Mouse (Mus musculus) limb, embryonic 15.5 days (tissue): Measurements from ENCODE around the gene Lnpep. TPM values are rescaled to one million over a fixed set of nuclear protein-coding genes. Genes with fewer than 3 reads are reported as not detected.
"Not testable (repeated sequence)": the region's sequence is repeated elsewhere in the genome, so short reads cannot be mapped to it uniquely, and the experiment has no call there.

Experiments
- ATAC-seq: fragments of 200-750 bp; cut with Nextera tagmentation; 2 replicates; pipeline ENCODE4 v1.8.0; 2017; ENCODE audit warnings: low read depth, moderate TSS enrichment; ENCODE audit not compliant: insufficient number of reproducible peaks, low FRiP score, low TSS enrichment
- H3K27ac ChIP-seq: fragments of 300-500 bp; sonication (generic); 2 replicates; pipeline ENCODE4 v1.5.1; 2015; ENCODE audit warnings: moderate library complexity, mild to moderate bottlenecking, inconsistent platforms
- H3K27me3 ChIP-seq: fragments of 300-500 bp; sonication (generic); 2 replicates; pipeline ENCODE4 v1.6.1; 2015; ENCODE audit warnings: inconsistent platforms
- H3K36me3 ChIP-seq: fragments of 300-500 bp; sonication (generic); 2 replicates; pipeline ENCODE4 v1.6.1; 2015; ENCODE audit warnings: inconsistent platforms
- H3K4me1 ChIP-seq: fragments of 300-500 bp; sonication (generic); 2 replicates; pipeline ENCODE4 v1.6.1; 2015; ENCODE audit warnings: inconsistent platforms
- H3K4me2 ChIP-seq: fragments of 300-500 bp; sonication (generic); 2 replicates; pipeline ENCODE4 v1.6.1; 2015; ENCODE audit warnings: mild to moderate bottlenecking, inconsistent platforms
- H3K4me3 ChIP-seq: fragments of 300-500 bp; sonication (generic); 2 replicates; pipeline ENCODE4 v1.5.1; 2015; ENCODE audit warnings: mild to moderate bottlenecking, inconsistent platforms
- H3K9ac ChIP-seq: fragments of 300-500 bp; sonication (generic); 2 replicates; pipeline ENCODE4 v1.6.1; 2015; ENCODE audit warnings: inconsistent platforms
- H3K9me3 ChIP-seq: fragments of 300-500 bp; sonication (generic); 2 replicates; pipeline ENCODE4 v1.6.1; 2016; ENCODE audit warnings: inconsistent platforms
- WGBS: fragments of 180-500 bp; shearing (Covaris S2); methylation state at CpG from one replicate; pipeline ENCODE4 v1.1.7; 2015; 5-methylcytosine and 5-hydroxymethylcytosine counted together
- polyA plus RNA-seq: library from polyadenylated mRNA; unstranded; fragments of >200 nt; fragmentation: Nextera tagmentation; extraction: Ambion mirVana; gene quantifications from 2 replicates; pipeline ENCODE4 v1.2.1, GENCODE M21; 2015

The Lnpep gene
- 9.7 and 10.8 TPM in 2 replicates for polyA plus RNA-seq

- peak; percentile 91 for ATAC-seq
- Histone ChIP-seq H3K27ac (peak within 1 kb of the TSS; percentile 100), H3K4me2 (peak within 1 kb of the TSS; percentile 53), H3K27me3 (no peaks in the 10 kb centered on the region), H3K9ac (peak within 1 kb of the TSS; percentile 94), H3K36me3 (no peaks in the 10 kb centered on the region), H3K4me1 (peaks cover 11% of the 10 kb centered on the region), H3K9me3 (no peaks in the 10 kb centered on the region), H3K4me3 (peak within 1 kb of the TSS; percentile 96)
- under 1% methylated on average over 37 of the region's 44 CpGs for WGBS
Observed at GRCm38 (mm10) chr17:17624957-17625586, at the start of gene Lnpep. TSS of gene Lnpep (minus strand) at chr17:17625050.

- Histone ChIP-seq H3K36me3 (no peaks in the 10 kb centered on the region), H3K9me3 (no peaks in the 10 kb centered on the region), H3K4me3 (no peak overlapping the region), H3K27ac (no peak overlapping the region), H3K27me3 (no peaks in the 10 kb centered on the region), H3K9ac (no peak overlapping the region), H3K4me1 (no peaks in the 10 kb centered on the region), H3K4me2 (no peak overlapping the region)
- ATAC-seq, result no peak
- 33% methylated on average over 2 of the region's 2 CpGs for WGBS
Observed at GRCm38 (mm10) chr17:17655829-17656176, 31.0 kb upstream of the Lnpep start.

GRCm38 (mm10) chr17:17654997-17655828, 30.4 kb upstream of the Lnpep start:
- 14% methylated on average over 10 of the region's 10 CpGs for WGBS
- H3K9ac ChIP-seq, result no peak overlapping the region
- no peak for ATAC-seq
- 0 out of 2 replicates have a peak overlapping the region, but pooled peaks have one; percentile 5 for H3K4me2 ChIP-seq
- H3K9me3 ChIP-seq, result no peaks in the 10 kb centered on the region
- H3K4me3 ChIP-seq, result no peak overlapping the region
- H3K27ac ChIP-seq, result no peak overlapping the region
- no peaks in the 10 kb centered on the region for H3K27me3 ChIP-seq
- H3K4me1 ChIP-seq, result no peaks in the 10 kb centered on the region
- no peaks in the 10 kb centered on the region for H3K36me3 ChIP-seq

GRCm38 (mm10) chr17:17652570-17652969, 27.7 kb upstream of the Lnpep start:
- no peak for ATAC-seq
- H3K36me3 ChIP-seq, result no peaks in the 10 kb centered on the region
- H3K27ac ChIP-seq, result no peak overlapping the region
- H3K4me3 ChIP-seq, result no peak overlapping the region
- no peaks in the 10 kb centered on the region for H3K9me3 ChIP-seq
- H3K4me1 ChIP-seq, result no peaks in the 10 kb centered on the region
- no peaks in the 10 kb centered on the region for H3K27me3 ChIP-seq
- H3K4me2 ChIP-seq, result no peak overlapping the region
- no peak overlapping the region for H3K9ac ChIP-seq
- WGBS, result 52% methylated on average over 4 of the region's 4 CpGs

GRCm38 (mm10) chr17:17645738-17646137, 20.9 kb upstream of the Lnpep start:
- Histone ChIP-seq H3K27ac (no peak overlapping the region), H3K36me3 (no peaks in the 10 kb centered on the region), H3K4me3 (no peak overlapping the region), H3K27me3 (no peaks in the 10 kb centered on the region), H3K4me2 (no peak overlapping the region), H3K9ac (no peak overlapping the region), H3K4me1 (no peaks in the 10 kb centered on the region), H3K9me3 (no peaks in the 10 kb centered on the region)
- 1% methylated on average over 3 of the region's 3 CpGs for WGBS
- ATAC-seq, result no peak

- Histone ChIP-seq H3K4me2 (no peak overlapping the region), H3K4me1 (no peaks in the 10 kb centered on the region), H3K4me3 (no peak overlapping the region), H3K9me3 (no peaks in the 10 kb centered on the region), H3K27ac (no peak overlapping the region), H3K27me3 (no peaks in the 10 kb centered on the region), H3K9ac (no peak overlapping the region), H3K36me3 (no peaks in the 10 kb centered on the region)
- no peak for ATAC-seq
- 86% methylated on average over 3 of the region's 3 CpGs for WGBS
Observed at GRCm38 (mm10) chr17:17637387-17637786, 12.5 kb upstream of the Lnpep start.

GRCm38 (mm10) chr17:17636147-17636546, 11.3 kb upstream of the Lnpep start:
- Histone ChIP-seq H3K9me3 (no peaks in the 10 kb centered on the region), H3K9ac (no peak overlapping the region), H3K4me2 (no peak overlapping the region), H3K27me3 (no peaks in the 10 kb centered on the region), H3K27ac (no peak overlapping the region), H3K4me1 (no peaks in the 10 kb centered on the region), H3K4me3 (no peak overlapping the region), H3K36me3 (no peaks in the 10 kb centered on the region)
- no peak for ATAC-seq
- WGBS, result 23% methylated on average over 3 of the region's 3 CpGs

GRCm38 (mm10) chr17:17634033-17634432, 9.2 kb upstream of the Lnpep start:
- H3K9ac ChIP-seq, result no peak overlapping the region

GRCm38 (mm10) chr17:17631985-17632384, 7.1 kb upstream of the Lnpep start:
- ATAC-seq, result no peak
- Histone ChIP-seq H3K36me3 (no peaks in the 10 kb centered on the region), H3K9ac (no peak overlapping the region), H3K9me3 (no peaks in the 10 kb centered on the region), H3K4me3 (no peak overlapping the region), H3K27ac (no peak overlapping the region), H3K4me2 (no peak overlapping the region), H3K27me3 (no peaks in the 10 kb centered on the region), H3K4me1 (no peaks in the 10 kb centered on the region)

More at GRCm38 (mm10) chr17:17634033-17634432, 9.2 kb upstream of the Lnpep start:
- no peak for ATAC-seq
- WGBS, result 85% methylated on average over 2 of the region's 2 CpGs
- H3K4me3 ChIP-seq, result no peak overlapping the region
- H3K9me3 ChIP-seq, result no peaks in the 10 kb centered on the region
- H3K27ac ChIP-seq, result no peak overlapping the region
- H3K36me3 ChIP-seq, result no peaks in the 10 kb centered on the region
- no peaks in the 10 kb centered on the region for H3K27me3 ChIP-seq
- no peaks in the 10 kb centered on the region for H3K4me1 ChIP-seq
- H3K4me2 ChIP-seq, result no peak overlapping the region

- H3K9me3 ChIP-seq, H3K27me3 ChIP-seq, H3K4me2 ChIP-seq, ATAC-seq, H3K9ac ChIP-seq, H3K4me1 ChIP-seq, H3K27ac ChIP-seq, H3K4me3 ChIP-seq, H3K36me3 ChIP-seq: not testable (repeated sequence)
- 91% methylated on average over 7 of the region's 7 CpGs for WGBS
Observed at GRCm38 (mm10) chr17:17628237-17628879, 3.5 kb upstream of the Lnpep start.

GRCm38 (mm10) chr17:17627558-17627957, 2.7 kb upstream of the Lnpep start:
- WGBS, result 73% methylated on average over 2 of the region's 2 CpGs
- no peak for ATAC-seq

More at GRCm38 (mm10) chr17:17627558-17627957, 2.7 kb upstream of the Lnpep start:
- H3K4me2 ChIP-seq, result no peak overlapping the region
- peaks cover 8% of the 10 kb centered on the region for H3K4me1 ChIP-seq
- no peaks in the 10 kb centered on the region for H3K27me3 ChIP-seq
- H3K4me3 ChIP-seq, result no peak overlapping the region
- H3K36me3 ChIP-seq, result no peaks in the 10 kb centered on the region
- no peaks in the 10 kb centered on the region for H3K9me3 ChIP-seq
- H3K9ac ChIP-seq, result no peak overlapping the region
- no peak overlapping the region for H3K27ac ChIP-seq
